Mouse (Mus musculus) small intestine, adult 2 months (tissue): ENCODE results near the gene Marveld1.

Experiments
- CTCF ChIP-seq: fragments of 200-500 bp; IDR thresholded peaks from 2 replicates; pipeline ENCODE4 v1.5.1; 2012; ENCODE audit warnings: low read depth, mild to moderate bottlenecking, control low read depth, inconsistent platforms, low read length, moderate library complexity, mixed read lengths; ENCODE audit not compliant: insufficient replicate concordance, insufficient read length; ENCODE audit errors: extremely low read depth
- POLR2A ChIP-seq: fragments of 200-500 bp; IDR thresholded peaks from 2 replicates; pipeline ENCODE4 v1.6.1; 2012; ENCODE audit warnings: low read depth, mild to moderate bottlenecking, control low read depth, inconsistent platforms, low read length, moderate library complexity

- no peak for TF ChIP-seq CTCF
- TF ChIP-seq POLR2A: no peak
Observed at GRCm38 (mm10) chr19:42104681-42105080, 42.5 kb upstream of the Marveld1 start.
